Mouse (Mus musculus) CH12.LX (cell line): ENCODE data around the gene Fndc3a.

Source experiments
- CTCF ChIP-seq, 2 experiments: IDR thresholded peaks in 1 of 2; conservative IDR thresholded peaks in 1 of 2; 2 replicates each; pipeline ENCODE4 v1.5.1; 2011 to 2012; ENCODE audit warnings: low read depth in 2 of 2, low read length in 2 of 2, improper control_type of control experiment in 1 of 2, inconsistent platforms in 1 of 2, mild to moderate bottlenecking in 1 of 2, moderate library complexity in 1 of 2
- E2F4 ChIP-seq: IDR thresholded peaks from 2 replicates; pipeline ENCODE4 v1.6.1; 2011; ENCODE audit warnings: low read depth, low read length, improper control_type of control experiment; ENCODE audit not compliant: insufficient replicate concordance
- ELF1 ChIP-seq: IDR thresholded peaks from 2 replicates; pipeline ENCODE4 v1.6.1; 2014; ENCODE audit warnings: low read depth, mild to moderate bottlenecking, inconsistent platforms, low read length, improper control_type of control experiment
- EP300 ChIP-seq: IDR thresholded peaks from 2 replicates; pipeline ENCODE4 v1.6.1; 2011; ENCODE audit warnings: low read length, improper control_type of control experiment
- NRF1 ChIP-seq: IDR thresholded peaks from 2 replicates; pipeline ENCODE4 v1.6.1; 2014; ENCODE audit warnings: low read depth, mild to moderate bottlenecking, inconsistent platforms, low read length, improper control_type of control experiment, moderate library complexity
- POLR2A ChIP-seq: IDR thresholded peaks from 2 replicates; pipeline ENCODE4 v1.6.1; 2011; ENCODE audit warnings: low read depth, mild to moderate bottlenecking, improper control_type of control experiment, low read length
- RCOR1 ChIP-seq: conservative IDR thresholded peaks from 2 replicates; pipeline ENCODE4 v1.6.1; 2012; ENCODE audit warnings: low read depth, mild to moderate bottlenecking, inconsistent platforms, low read length, improper control_type of control experiment
- SMC3 ChIP-seq: IDR thresholded peaks from 2 replicates; pipeline ENCODE4 v1.6.1; 2011; ENCODE audit warnings: low read depth, low read length, improper control_type of control experiment
- USF1 ChIP-seq: IDR thresholded peaks from 2 replicates; pipeline ENCODE4 v1.6.1; 2014; ENCODE audit warnings: low read depth, mild to moderate bottlenecking, inconsistent platforms, low read length, improper control_type of control experiment
- USF2 ChIP-seq: conservative IDR thresholded peaks from 2 replicates; pipeline ENCODE4 v1.6.1; 2011; ENCODE audit warnings: low read depth, low read length, improper control_type of control experiment

DNA sequence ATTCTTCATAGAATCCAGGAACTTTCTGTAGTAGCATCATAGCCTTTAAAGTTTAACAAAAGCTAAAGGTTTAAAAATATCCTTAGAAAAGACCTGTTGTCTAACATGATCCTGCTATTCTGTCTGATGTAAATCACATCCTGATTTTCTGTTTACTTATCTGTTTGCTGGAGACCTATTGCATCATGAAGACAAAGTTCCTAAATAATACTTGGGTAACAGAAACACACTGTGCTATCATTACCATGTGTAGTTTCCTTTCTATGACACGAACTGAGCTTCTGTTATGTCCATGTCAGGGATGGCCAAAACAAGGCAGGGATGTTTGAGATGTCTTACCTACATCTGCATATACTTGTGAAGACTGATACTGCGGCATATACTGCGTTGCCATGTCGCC lies 120.4 kb downstream of the Fndc3a start:
- TF ChIP-seq CTCF (conservative IDR thresholded peaks at IDR 0.05 in 1 of 2, IDR thresholded peaks at IDR 0.05 in 1 of 2; ENCODE audit: low read depth in 2 of 2, low read length in 2 of 2) (no peak), USF2 (no peak), ELF1 (no peak), NRF1 (no peak), SMC3 (no peak), POLR2A (no peak), USF1 (no peak), E2F4 (no peak), EP300 (no peak), RCOR1 (no peak)
